Mouse (Mus musculus): ENCODE measurements around the gene Atp6v0e2.
A peak's percentile ranks its signal among the peaks of the same experiment; 100 is the strongest.

Gene Atp6v0e2

DNA sequence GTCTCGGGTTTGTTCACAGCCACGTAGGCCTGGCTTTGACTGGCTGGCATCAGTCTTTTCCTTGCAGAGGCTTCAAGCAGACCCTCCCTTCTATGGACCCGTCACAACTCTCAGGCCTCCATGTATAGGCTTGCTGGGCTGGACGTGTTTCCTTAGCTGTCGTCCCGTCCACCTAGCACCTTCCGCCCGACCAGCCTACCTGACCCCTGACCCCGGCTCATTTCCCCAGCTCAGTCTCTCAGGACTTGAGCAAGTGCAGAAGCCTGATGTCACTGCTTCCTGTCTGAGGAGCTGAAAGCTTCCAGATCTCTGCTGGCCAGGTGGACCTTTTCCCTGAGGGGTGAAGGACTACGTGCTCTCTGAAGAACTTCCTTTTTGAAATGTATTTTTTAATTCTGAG is 35.9 kb downstream of the Atp6v0e2 start:
- DNase-seq (ENCODE audit: low read depth, low spot score), result no peak

DNA sequence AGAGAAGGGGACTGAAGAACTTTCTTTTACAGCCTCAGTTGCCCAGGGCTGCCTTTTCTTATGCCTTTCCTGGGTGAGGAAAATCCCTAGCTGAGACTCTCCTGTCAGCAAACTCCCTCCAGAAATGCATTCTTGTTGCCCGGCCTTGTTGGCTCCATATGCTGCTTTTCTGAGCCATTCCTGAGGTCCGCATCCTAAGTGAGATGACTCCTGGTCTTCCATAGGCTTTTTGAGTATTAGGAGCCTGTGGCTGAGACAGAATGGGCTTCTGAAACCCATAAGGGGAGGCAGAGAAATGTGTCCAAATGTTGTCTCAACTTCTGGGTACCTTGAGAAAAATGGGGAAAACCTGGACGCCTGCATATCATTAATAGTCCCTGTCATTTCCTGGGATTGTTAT is 36.6 kb downstream of the Atp6v0e2 start:
- no peak for DNase-seq (ENCODE audit: low read depth, low spot score)

DNA sequence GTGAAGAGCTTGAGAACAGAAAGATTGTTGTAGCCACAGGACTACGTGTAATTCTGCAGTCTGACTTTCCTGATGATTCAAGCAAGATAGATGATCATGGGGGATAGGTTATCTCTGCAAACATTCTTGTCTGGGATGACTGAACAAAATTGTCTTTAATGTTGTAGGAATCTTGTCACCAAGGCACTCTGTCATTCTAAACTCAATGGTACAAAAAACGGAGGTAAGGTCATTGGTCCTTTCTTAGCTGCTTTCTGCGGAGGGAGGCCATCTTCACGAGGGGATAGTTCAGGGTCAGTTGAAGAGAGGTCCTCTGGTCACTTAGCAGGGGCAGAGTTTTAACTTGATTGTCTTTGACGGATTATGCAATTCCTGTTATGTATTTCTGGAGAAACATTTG is 41.3 kb downstream of the Atp6v0e2 start:
- no peak for DNase-seq (ENCODE audit: low read depth, low spot score)

DNA sequence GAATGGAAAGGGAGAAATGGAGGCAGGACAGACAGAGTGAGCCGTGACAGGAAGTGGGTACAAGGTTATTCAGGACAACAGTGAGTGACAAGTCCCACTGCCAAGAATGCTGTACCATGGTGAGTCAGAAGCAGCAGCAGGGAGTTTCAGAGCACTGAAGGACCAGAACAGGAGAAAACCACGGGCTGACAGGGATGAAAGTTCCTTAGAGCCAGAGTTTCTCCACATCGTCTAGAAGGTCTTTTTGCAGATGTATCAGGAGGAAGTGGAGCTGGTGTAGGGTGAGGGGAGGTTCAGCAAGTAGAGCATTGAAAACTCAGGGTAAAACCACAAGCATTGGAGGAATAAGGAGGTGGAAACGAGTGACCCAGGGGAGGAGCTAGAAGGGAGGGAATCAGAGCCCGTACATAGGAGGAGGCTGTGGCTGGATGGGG is 41.8 kb downstream of the Atp6v0e2 start:
- DNase-seq (ENCODE audit: low read depth, low spot score), result peak; percentile 42

DNA sequence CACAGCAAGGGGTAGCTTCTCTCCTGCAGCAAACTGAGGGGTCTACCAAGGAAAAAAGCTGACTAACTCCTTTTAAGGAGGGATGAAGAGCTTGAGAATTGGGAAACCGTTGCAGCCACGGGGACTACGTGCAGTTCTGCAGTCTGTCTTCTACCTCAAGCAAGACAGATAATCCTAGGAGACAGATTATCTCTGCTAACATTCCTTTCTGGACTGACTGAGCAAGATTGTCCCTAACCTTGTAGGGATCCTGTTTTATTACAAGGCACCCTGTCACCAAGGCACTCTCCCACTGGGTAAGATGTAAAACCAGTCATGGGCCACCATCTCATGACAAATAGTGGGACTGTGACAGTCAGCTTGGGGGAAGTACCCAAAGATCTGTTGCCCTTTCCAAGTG is 43.8 kb downstream of the Atp6v0e2 start:
- DNase-seq (ENCODE audit: low read depth, low spot score), result no peak

DNA sequence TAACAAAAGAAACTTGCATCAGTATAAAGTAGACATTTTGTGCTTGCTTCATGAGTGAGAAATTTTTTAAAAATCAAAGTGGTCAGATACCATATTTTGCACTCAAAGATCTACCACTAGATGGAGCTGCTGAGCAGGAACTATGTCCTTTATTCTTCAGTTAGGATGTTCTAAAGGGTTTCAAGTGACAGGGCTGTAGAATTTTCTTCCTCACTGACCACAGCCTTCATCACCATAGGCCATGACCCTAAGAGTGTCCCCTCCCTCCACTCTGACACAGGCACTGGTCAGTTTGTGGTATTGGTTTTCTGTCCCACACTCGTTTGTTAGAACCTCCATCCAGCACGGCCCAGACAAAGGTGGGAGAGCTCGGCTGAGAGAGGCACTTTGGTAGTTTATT is 44.6 kb downstream of the Atp6v0e2 start:
- DNase-seq (ENCODE audit: low read depth, low spot score), result peak; percentile 55

DNA sequence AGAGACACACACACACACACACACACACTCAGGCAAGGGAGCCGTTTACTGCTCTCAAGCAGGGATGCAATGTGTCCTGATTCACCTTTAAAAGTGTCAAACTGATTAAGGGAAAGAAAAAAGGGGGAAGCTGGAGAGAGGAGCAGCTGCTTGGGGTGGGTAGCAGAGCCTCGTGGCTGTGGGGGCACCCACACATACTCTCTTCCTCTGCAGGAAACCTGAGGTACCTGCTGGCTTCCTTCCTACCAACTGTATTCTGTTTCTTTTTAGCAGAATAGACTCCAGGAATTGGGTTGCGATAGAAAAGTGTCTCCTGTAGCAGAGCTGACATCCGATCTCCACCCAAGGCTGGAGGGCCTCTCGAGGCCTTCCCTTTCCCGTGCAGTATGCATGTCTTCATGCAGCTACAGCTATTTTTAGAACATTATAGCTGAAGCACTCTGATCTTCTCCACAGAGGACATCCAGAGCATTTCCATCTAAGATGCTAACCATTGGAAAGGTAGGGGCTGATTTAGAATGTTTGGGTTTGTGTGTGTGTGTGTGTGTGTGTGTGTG is 51.9 kb downstream of the Atp6v0e2 start, which contains the start of gene Gm45021:
Gene Gm45021, plus strand, starts transcription at position 417 of the 557 bp plus-strand sequence.
- DNase-seq (ENCODE audit: low read depth, low spot score), result no peak

Data from A20 (cell line).